Mouse (Mus musculus) embryonic facial prominence, embryonic 15.5 days (tissue): ENCODE measurements around the gene Taar8c. TPM values are rescaled to one million over a fixed set of nuclear protein-coding genes. Genes with fewer than 3 reads are reported as not detected.
"Not testable (repeated sequence)": the region's sequence is repeated elsewhere in the genome, so short reads cannot be mapped to it uniquely, and the experiment has no call there.

Experiments used
- ATAC-seq: fragments of 200-750 bp; cut with Nextera tagmentation; 2 replicates; pipeline ENCODE4 v1.8.0; 2017; ENCODE audit warnings: low read depth, moderate TSS enrichment; ENCODE audit not compliant: insufficient number of reproducible peaks, low FRiP score, low TSS enrichment
- H3K27ac ChIP-seq: fragments of 300-500 bp; sonication (generic); replicated peaks from 2 replicates; pipeline ENCODE4 v1.5.1; 2015; ENCODE audit warnings: mild to moderate bottlenecking, inconsistent platforms
- H3K27me3 ChIP-seq: fragments of 300-500 bp; sonication (generic); 2 replicates; pipeline ENCODE4 v1.6.1; 2015; ENCODE audit warnings: inconsistent platforms
- H3K36me3 ChIP-seq: fragments of 300-500 bp; sonication (generic); 2 replicates; pipeline ENCODE4 v1.6.1; 2015; ENCODE audit warnings: mild to moderate bottlenecking, inconsistent platforms
- H3K4me1 ChIP-seq: fragments of 300-500 bp; sonication (generic); 2 replicates; pipeline ENCODE4 v1.6.1; 2015; ENCODE audit warnings: inconsistent platforms
- H3K4me2 ChIP-seq: fragments of 300-500 bp; sonication (generic); replicated peaks from 2 replicates; pipeline ENCODE4 v1.6.1; 2015; ENCODE audit warnings: mild to moderate bottlenecking, inconsistent platforms
- H3K4me3 ChIP-seq: fragments of 300-500 bp; sonication (generic); replicated peaks from 2 replicates; pipeline ENCODE4 v1.5.1; 2015; ENCODE audit warnings: mild to moderate bottlenecking, inconsistent platforms
- H3K9ac ChIP-seq: fragments of 300-500 bp; sonication (generic); 2 replicates; pipeline ENCODE4 v1.6.1; 2015; ENCODE audit warnings: inconsistent platforms
- H3K9me3 ChIP-seq: fragments of 300-500 bp; sonication (generic); replicated peaks from 2 replicates; pipeline ENCODE4 v1.6.1; 2016; ENCODE audit warnings: inconsistent platforms
- WGBS: fragments of 180-500 bp; shearing (Covaris S2); methylation state at CpG from one replicate; pipeline ENCODE4 v1.1.7; 2015; 5-methylcytosine and 5-hydroxymethylcytosine counted together
- polyA plus RNA-seq: library from polyadenylated mRNA; unstranded; fragments of >200 nt; fragmentation: Nextera tagmentation; extraction: Ambion mirVana; gene quantifications from 2 replicates; pipeline ENCODE4 v1.2.1, GENCODE M21; 2015

The Taar8c gene
- polyA plus RNA-seq, result not detected in 2 replicates

DNA sequence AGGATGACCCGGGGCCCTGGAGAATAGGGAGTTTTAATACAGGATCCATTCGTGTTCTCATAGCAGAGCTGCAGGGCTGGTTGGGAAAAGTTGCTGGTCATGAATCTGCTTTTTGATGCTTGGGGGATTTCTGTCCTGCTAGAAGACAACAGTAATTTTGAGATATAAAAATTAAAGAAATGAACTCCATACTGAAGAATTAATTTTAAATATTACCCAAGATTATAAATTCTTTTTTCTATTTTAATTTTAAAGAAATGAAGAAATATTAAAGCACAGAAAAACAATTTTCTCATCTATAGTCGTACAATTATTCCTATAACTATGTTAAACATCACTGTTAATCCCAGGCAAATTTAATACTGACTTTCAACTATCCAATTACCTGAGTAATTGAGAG is at the start of gene Taar8c:
Gene Taar8c (minus strand): TSS at position 101 of the 400 bp plus-strand sequence.
- not testable (repeated sequence) for H3K27me3 ChIP-seq, H3K4me1 ChIP-seq, H3K36me3 ChIP-seq, H3K4me2 ChIP-seq, H3K9ac ChIP-seq, ATAC-seq, H3K4me3 ChIP-seq, H3K27ac ChIP-seq, H3K9me3 ChIP-seq
- WGBS, result 87% methylated on average over 1 of the region's 3 CpGs

GRCm38 (mm10) chr10:24150086-24150485 is 48.4 kb upstream of the Taar8c start:
- Histone ChIP-seq H3K27ac (no peak overlapping the region), H3K27me3 (no peaks in the 10 kb centered on the region), H3K4me1 (peaks cover 5% of the 10 kb centered on the region), H3K36me3 (0 out of 2 replicates have a peak, but pooled peaks cover under 1% of the 10 kb centered on the region), H3K4me3 (peak overlapping the region; percentile 77), H3K4me2 (peak overlapping the region; percentile 63), H3K9me3 (no peaks in the 10 kb centered on the region), H3K9ac (no peak overlapping the region)
- WGBS, result 36% methylated on average over 7 of the region's 7 CpGs
- no peak for ATAC-seq

- no peaks in the 10 kb centered on the region for H3K27me3 ChIP-seq
- peak within 1 kb of the TSS; percentile 77 for H3K9ac ChIP-seq
- peaks cover 5% of the 10 kb centered on the region for H3K4me1 ChIP-seq
- no peak within 1 kb of the TSS for H3K27ac ChIP-seq
- ATAC-seq, result peak; percentile 93
- peak within 1 kb of the TSS; percentile 77 for H3K4me3 ChIP-seq
- peak within 1 kb of the TSS; percentile 63 for H3K4me2 ChIP-seq
- no peaks in the 10 kb centered on the region for H3K36me3 ChIP-seq
- WGBS, result under 1% methylated on average over 43 of the region's 45 CpGs
- no peaks in the 10 kb centered on the region for H3K9me3 ChIP-seq
Measured at GRCm38 (mm10) chr10:24149135-24149781, 47.5 kb upstream of the Taar8c start, which contains the start of gene Stx7. TSS of gene Stx7 (plus strand) at chr10:24149302.

- H3K4me1 ChIP-seq, result no peaks in the 10 kb centered on the region
- ATAC-seq, result no peak
- H3K4me3 ChIP-seq, result no peak overlapping the region
- WGBS, result 61% methylated on average over 3 of the region's 3 CpGs
- H3K9ac ChIP-seq, result no peak overlapping the region
- H3K4me2 ChIP-seq, result no peak overlapping the region
- H3K27me3 ChIP-seq, result no peaks in the 10 kb centered on the region
- H3K27ac ChIP-seq, result no peak overlapping the region
- H3K9me3 ChIP-seq, result no peaks in the 10 kb centered on the region
- no peaks in the 10 kb centered on the region for H3K36me3 ChIP-seq
Measured at GRCm38 (mm10) chr10:24142735-24143134, 41.0 kb upstream of the Taar8c start.

- Histone ChIP-seq H3K4me2 (no peak overlapping the region), H3K9me3 (no peaks in the 10 kb centered on the region), H3K4me3 (no peak overlapping the region), H3K27me3 (no peaks in the 10 kb centered on the region), H3K27ac (no peak overlapping the region), H3K4me1 (no peaks in the 10 kb centered on the region), H3K36me3 (no peaks in the 10 kb centered on the region), H3K9ac (no peak overlapping the region)
- ATAC-seq, result no peak
- 60% methylated on average over 2 of the region's 2 CpGs for WGBS
Measured at GRCm38 (mm10) chr10:24138623-24139261, 37.0 kb upstream of the Taar8c start.

DNA sequence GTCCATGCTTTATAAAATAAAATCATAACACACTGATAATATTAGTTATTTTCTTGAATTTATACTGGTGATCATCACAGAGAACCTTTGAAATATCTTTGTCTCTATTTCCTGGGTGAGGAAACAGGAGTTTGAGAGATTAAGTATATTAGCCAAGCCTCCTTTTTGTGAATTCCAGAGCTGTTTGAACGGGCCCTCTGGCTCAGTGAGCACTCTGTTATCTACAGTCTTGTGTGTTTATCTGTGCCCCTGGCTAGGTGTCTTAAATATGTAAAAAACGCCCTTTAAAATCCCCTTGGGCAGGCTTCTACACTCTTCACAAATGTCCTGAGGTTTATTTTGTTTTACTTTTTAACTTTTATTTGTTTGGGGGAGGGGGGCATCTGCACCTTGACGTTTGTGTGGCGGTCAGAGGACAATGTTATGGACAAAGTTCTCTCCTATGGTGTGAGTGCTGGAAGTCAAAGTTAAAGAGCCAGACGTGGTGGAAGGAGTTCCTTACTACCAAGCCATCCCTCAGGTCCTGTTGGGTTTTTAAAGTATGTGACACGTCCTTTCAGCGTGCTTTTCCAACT is 32.4 kb upstream of the Taar8c start:
- no peaks in the 10 kb centered on the region for H3K36me3 ChIP-seq
- no peaks in the 10 kb centered on the region for H3K4me1 ChIP-seq
- 50% methylated on average over 7 of the region's 7 CpGs for WGBS
- H3K27ac ChIP-seq, result no peak overlapping the region
- H3K9me3 ChIP-seq, result no peaks in the 10 kb centered on the region
- no peak overlapping the region for H3K4me2 ChIP-seq
- H3K9ac ChIP-seq, result no peak overlapping the region
- no peaks in the 10 kb centered on the region for H3K27me3 ChIP-seq
- no peak for ATAC-seq
- H3K4me3 ChIP-seq, result no peak overlapping the region

DNA sequence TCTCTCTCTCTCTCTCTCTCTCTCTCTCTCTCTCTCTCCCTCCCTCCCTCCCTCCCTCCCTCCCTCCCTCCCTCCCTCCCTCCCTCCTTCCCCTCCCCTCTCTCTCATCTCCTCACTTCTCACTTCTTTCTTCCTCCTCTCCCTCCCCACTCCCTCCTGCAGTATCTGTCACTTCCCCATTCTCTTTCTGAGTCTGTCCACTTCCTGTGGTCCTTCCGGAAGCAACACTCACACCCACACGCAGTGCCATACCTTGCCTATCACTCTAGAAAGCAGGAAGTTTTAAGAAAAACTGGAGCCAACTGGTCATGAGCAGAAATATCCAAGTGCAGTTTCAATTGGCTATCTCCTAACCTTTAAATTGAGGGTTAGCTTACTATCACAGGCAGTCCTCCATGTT is 31.4 kb upstream of the Taar8c start:
- 18% methylated on average over 2 of the region's 2 CpGs for WGBS
- no peak overlapping the region for H3K4me3 ChIP-seq

GRCm38 (mm10) chr10:24132273-24132672 is 30.6 kb upstream of the Taar8c start:
- WGBS, result 13% methylated on average over 5 of the region's 5 CpGs
- no peak overlapping the region for H3K27ac ChIP-seq

More for the DNA sequence above, 31.4 kb upstream of the Taar8c start:
- Histone ChIP-seq H3K27ac (no peak overlapping the region), H3K27me3 (no peaks in the 10 kb centered on the region), H3K4me1 (no peaks in the 10 kb centered on the region), H3K9me3 (no peaks in the 10 kb centered on the region), H3K4me2 (no peak overlapping the region), H3K36me3 (no peaks in the 10 kb centered on the region), H3K9ac (no peak overlapping the region)
- no peak for ATAC-seq

GRCm38 (mm10) chr10:24131451-24132262 is 29.9 kb upstream of the Taar8c start:
- peak overlapping the region; percentile 29 for H3K4me3 ChIP-seq
- ATAC-seq, result peak; percentile 77; the same call in 1 of the 2 replicates
- H3K27me3 ChIP-seq, result no peaks in the 10 kb centered on the region
- peak overlapping the region; percentile 39 for H3K4me2 ChIP-seq
- no peaks in the 10 kb centered on the region for H3K4me1 ChIP-seq
- H3K9ac ChIP-seq, result no peak overlapping the region
- no peak overlapping the region for H3K27ac ChIP-seq
- H3K9me3 ChIP-seq, result no peaks in the 10 kb centered on the region
- 16% methylated on average over 9 of the region's 9 CpGs for WGBS
- no peaks in the 10 kb centered on the region for H3K36me3 ChIP-seq

More at GRCm38 (mm10) chr10:24132273-24132672, 30.6 kb upstream of the Taar8c start:
- Histone ChIP-seq H3K36me3 (no peaks in the 10 kb centered on the region), H3K4me2 (0 out of 2 replicates have a peak overlapping the region, but pooled peaks have one; percentile 39), H3K9ac (no peak overlapping the region), H3K4me3 (no peak overlapping the region), H3K9me3 (no peaks in the 10 kb centered on the region), H3K4me1 (no peaks in the 10 kb centered on the region), H3K27me3 (no peaks in the 10 kb centered on the region)
- no peak for ATAC-seq

DNA sequence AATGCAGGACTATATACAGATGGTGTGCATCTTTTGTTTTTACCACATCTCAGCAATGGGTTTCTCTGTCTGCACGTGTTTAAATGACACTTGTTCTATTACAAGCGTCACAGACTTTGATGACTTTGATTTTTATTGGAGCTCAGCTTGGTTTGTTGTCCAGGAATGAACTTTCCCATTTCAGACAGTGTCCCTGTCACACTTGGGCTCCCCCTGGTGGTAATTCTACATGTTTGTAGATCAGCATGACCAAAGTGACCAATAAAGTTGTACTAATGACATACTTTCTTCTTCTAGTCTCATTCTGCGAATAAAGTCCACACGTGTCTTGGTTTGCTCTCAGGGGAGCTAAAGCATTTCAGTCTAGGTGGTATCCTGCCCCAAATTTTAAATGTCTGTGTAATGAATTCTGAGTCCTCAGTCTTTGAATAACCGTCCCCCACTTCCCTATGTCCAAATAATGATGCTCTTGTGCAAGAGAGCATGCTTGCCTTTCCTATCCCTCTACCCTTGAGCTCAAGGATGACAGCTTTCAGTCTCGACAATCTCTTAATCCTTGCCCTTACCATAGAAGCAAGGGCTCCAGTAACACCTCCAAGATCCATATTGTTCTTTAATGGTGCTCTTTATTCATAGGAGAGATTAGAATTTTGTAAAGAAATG is 9.5 kb upstream of the Taar8c start:
- H3K27me3 ChIP-seq, result no peaks in the 10 kb centered on the region
- H3K9me3 ChIP-seq, result no peaks in the 10 kb centered on the region
- ATAC-seq, result no peak
- no peak overlapping the region for H3K4me2 ChIP-seq
- H3K9ac ChIP-seq, result no peak overlapping the region
- no peaks in the 10 kb centered on the region for H3K4me1 ChIP-seq
- 45% methylated on average over 6 of the region's 6 CpGs for WGBS
- H3K36me3 ChIP-seq, result no peaks in the 10 kb centered on the region
- H3K4me3 ChIP-seq, result no peak overlapping the region
- H3K27ac ChIP-seq, result no peak overlapping the region
